Mouse (Mus musculus) right cerebral cortex, postnatal 36 days (tissue): Measurements from ENCODE around the gene Twist2.

Experiments used
- DNase-seq, 2 experiments: peaks; one replicate each; pipeline ENCODE4 v3.0.0; 2022; ENCODE audit warnings: low spot score in 2 of 2, mixed read lengths in 1 of 2

Twist2 gene

GRCm38 (mm10) chr1:91800967-91801843 lies at the start of gene Twist2:
Gene Twist2, plus strand, starts transcription at chr1:91801461.
- no peak for DNase-seq

- DNase-seq: no peak
These were observed 48.3 kb upstream of the Twist2 start for GRCm38 (mm10) chr1:91752931-91753330.

DNA sequence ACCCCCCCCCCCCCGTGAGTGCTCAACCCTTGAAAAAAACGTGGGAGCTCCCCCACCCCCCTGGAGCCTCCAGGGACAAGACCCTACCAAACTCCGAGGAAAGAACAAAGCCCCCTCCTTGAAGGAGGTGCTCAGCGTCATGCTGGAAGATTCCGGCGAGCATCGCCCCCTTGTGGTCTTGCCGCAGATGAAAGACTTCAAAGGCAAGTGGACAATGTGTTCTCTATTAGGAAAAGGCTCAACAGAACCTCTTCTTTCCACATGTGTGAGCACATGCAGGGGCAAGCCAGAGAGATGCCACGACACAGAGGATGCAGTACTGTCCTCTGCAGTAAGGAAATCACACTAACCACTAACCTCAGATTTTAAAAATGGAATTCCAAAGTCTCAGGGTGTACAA lies 46.2 kb upstream of the Twist2 start:
- peak; percentile 34 to 41 for DNase-seq

GRCm38 (mm10) chr1:91757292-91757691 lies 44.0 kb upstream of the Twist2 start:
- DNase-seq: no peak

DNA sequence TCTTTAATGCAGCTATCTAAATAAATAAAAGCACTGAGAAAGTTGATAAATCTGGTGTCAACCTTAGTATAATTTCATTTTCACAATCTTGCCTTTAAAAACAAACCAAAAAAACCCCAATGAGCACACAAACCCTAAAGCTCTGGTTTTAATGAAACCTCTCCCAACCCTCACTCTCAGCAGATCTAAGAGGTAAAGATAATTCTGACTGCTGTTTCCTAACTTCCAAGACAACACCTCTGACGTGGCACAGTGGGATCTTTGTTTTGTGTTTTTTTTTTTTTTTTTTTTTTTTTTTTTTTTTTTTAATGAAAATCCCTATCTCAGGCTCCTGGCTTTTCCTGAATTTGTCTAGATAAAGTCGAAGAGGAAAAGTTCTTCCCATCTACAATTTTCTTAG lies 43.1 kb upstream of the Twist2 start:
- DNase-seq: no peak

DNA sequence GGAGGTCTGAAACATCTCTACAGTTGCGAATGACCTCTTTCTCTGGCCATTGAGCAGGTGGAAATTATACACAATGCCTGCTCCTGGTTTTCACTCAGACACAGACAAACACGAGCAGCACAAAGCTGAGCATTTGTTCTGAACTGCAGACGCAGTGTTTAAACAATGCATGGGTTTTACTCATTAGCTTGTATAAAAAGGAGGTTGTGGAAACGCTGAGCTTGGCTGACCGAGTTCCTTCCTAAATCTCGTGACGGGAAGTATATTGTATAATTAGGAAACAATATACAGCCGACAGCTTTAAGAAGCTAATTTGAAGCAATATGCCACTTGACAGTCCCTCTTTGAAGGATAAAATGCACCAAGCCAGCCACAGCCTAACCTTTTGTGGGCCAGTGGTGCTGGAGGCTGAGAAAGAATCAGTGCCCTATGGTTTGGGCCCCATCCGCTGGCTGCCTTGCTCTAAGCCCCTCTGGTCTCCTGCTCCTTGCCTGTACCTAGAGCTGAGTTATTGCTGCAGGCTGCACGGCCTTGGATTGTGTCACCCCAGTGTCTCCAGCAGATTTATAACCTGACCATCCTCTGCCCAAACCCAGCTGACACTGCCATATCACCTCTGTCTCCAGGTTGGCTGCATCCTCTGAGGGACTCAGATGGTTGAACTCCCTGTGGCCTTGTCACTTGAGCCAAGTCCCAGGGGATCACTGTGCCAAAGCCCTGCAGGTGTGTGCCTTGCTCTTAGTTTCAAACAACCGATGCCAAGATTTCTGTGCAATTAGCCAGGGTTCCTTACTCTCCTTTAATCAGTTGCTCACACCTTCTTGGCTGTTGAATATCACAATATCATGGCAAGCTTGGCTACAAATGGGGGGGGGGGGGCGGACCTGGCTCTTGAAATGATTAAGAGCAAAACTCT lies 42.4 kb upstream of the Twist2 start:
- no peak for DNase-seq

GRCm38 (mm10) chr1:91760140-91760986 lies 40.9 kb upstream of the Twist2 start:
- DNase-seq: no peak

DNA sequence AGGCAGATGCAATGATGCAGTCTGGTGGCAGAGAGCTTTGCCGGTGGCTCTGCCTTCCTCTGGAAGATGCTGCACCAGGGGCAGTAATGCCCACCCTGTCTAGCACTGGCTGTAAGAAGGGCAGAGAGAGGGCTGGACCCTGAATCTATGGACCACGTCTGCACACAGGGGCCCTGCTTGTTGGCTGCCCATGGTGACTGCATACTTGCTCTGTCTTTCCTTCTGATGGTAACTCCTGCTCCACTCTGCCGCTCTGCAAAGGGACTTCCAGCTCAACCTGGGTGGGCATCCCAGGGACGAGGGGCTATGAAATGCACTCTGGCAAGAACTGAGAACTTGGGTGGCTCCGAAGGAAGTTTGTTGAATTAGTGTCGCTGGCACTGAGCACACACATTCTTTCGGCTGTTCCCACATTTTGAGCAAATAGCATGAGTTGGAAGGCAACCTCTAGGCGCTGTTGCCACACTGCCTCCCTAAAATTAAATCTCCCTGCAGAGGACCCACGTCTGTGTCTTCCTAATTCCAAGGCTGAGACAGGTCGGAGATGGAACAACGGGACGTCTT lies 38.7 kb upstream of the Twist2 start:
- no peak for DNase-seq

DNA sequence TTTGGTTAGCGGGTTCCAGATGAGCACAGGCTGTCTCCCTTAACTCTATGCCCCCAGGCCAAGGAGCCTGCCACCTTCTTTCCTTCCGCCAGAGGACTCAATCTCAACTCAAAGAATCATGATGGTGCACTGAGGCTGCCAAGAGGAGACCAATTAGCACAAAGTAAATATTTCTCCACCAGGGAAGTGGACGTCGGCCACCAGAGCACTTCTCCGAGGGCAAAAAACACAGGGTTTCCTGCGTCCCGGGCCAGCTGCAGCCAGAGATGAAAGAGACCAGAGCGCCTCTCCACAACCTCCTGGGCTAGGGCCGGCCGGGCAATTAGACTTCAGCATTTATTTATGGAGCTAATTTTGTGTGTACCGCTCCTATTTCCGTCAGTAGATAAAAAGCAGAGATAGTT lies 31.0 kb upstream of the Twist2 start:
- no peak for DNase-seq

DNA sequence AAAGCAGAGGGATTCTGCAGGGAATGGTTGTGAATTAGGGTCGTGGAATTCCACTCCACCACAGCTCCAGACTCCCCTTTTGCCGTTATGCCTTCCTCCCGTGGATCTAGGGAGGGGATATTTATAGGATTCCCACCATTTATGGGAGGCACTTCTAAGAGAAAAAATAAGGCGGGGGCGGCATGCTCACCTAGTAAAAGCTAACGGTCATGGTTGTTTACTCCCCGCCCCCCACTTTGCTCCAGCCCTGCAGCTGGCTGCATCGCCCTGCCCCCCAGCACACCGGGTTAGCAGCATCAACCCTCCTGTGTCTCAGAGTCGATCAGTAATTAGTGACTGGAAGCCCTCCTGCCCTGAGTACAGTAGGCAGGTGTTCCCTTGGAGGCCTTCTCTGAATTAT lies 30.6 kb upstream of the Twist2 start:
- DNase-seq: no peak

- no peak for DNase-seq
These were observed 24.3 kb upstream of the Twist2 start for GRCm38 (mm10) chr1:91776928-91777327.

GRCm38 (mm10) chr1:91779819-91780218 lies 21.4 kb upstream of the Twist2 start:
- DNase-seq: no peak

DNA sequence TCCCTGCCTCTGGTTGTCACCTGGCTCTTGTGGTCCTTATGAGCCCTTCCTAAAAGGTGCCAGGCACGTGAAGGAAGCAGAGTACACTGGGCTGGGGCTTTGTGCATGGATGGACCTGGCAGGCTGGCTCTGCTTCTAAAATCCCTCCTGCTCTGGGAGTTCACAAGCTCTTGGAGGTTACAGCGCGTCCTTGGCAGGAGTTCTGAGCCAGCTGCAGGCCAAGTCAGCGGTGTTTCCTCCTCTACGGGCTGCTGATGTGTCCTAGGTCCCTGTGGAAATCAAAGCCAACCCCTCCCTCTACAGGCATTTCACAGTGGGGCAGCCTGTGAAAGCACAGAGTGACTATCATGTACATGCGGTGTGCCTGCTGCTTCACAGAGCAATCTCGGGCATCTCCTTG lies 20.1 kb upstream of the Twist2 start:
- no peak for DNase-seq

GRCm38 (mm10) chr1:91784162-91784561 lies 17.1 kb upstream of the Twist2 start:
- DNase-seq: no peak

DNA sequence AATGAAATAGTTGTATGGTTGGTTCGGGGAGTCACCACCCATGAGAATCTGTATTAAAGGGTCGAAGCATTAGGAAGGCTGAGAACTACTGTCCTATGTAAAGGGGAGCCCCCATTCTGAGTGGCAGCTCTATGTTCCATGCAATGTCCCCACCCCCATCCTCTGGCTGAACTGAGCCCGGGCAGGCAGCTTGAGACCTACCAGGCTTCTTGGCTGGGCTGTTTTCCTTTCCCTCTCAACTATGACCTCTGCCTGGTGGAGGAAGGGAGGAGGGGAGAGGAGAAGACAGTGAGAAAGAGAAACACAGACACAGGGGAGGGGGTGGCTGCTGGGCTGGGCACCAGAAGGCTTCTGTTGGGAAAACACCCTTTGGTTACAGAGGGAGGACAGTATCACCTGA lies 1.9 kb upstream of the Twist2 start:
- DNase-seq: no peak

- DNase-seq: no peak
These were observed 913 bp upstream of the Twist2 start for GRCm38 (mm10) chr1:91800348-91800747.

GRCm38 (mm10) chr1:91801844-91802366 lies 644 bp downstream of the Twist2 start:
- DNase-seq: peak in 1 of 2 experiments; percentile 29

- no peak for DNase-seq
These were observed 1.3 kb downstream of the Twist2 start for GRCm38 (mm10) chr1:91802406-91803121.

DNA sequence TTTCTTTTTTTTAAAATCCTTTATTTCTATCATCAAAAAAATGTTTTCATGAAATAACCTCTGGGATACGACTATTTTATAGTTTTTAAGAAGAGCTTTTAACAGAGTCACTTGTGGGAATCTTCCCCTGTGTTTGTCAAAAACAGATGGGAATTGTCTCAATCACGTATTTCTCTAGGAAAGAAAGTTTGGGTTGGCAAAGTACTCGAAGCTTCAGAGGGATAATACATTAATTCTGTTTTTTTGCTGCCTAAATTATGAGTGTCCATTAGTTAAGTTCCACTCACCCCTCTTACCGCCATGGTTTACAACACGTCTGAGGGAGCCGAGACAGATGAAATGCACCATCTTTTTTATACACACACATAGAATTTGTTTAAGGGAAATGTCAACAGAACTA lies 2.2 kb downstream of the Twist2 start:
- DNase-seq: no peak

DNA sequence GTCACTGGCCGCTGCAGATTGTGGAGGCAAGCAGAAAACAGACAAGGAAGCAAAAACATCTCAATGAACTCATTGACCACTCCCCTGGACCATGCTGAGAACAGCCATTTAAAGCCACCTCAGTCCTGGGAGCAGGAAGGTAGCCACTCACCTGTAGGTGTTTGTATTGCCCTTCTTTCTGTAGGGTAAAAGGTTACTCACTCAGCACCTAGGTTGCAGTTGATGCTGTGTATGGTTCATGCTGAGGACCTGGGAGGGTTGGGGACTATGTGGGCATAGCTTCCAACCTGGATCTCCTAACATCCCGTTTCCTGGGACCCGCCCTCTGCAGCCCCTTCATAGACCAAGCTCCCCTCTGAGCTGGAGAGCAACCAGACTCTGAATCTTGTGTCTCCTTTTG lies 14.8 kb downstream of the Twist2 start:
- no peak for DNase-seq
